Comparison of ENCODE assay signal across 27 mouse cellular contexts in genomic region chr7:65281960-65282359, GRCm38 (mm10).
DNase-seq lines count a peak whose midpoint lies in the region; ATAC-seq and TF ChIP-seq lines count a peak whose summit lies in the region.
"Had no signal": no experiment of that assay in that cellular context is flagged by ENCODE, and none has a peak within 500 bp of the region (broad histone marks: within the 10 kb centered on the region; RNA-seq: fewer than 3 reads in every experiment).

No protein-coding gene starts in this region.

- 0 out of 2 replicates have a peak, but pooled peaks have one; percentile 39 for ATAC-seq in frontal cortex, adult (ENCODE audit: low TSS enrichment)
- ATAC-seq in midbrain, postnatal 0 days (ENCODE audit: low FRiP score), result no peak
- peak; percentile 30; the same call in 1 of the 2 replicates for ATAC-seq in midbrain, embryonic 11.5 days (ENCODE audit: low FRiP score)
- ATAC-seq in midbrain, embryonic 15.5 days (replicated peaks), result peak; percentile 48; the same call in 1 of the 2 replicates
- ATAC-seq: intestine, postnatal 0 days had no signal

- no peak overlapping the region for H3K4me3 ChIP-seq in midbrain, embryonic 10.5 days
- no peak overlapping the region for H3K4me3 ChIP-seq in midbrain, postnatal 0 days (ENCODE audit: low read depth, low read length)
- H3K4me3 ChIP-seq in midbrain, embryonic 11.5 days (ENCODE audit: low read depth, low read length), result no peak overlapping the region
- H3K4me3 ChIP-seq in midbrain, embryonic 15.5 days, result no peak overlapping the region
- H3K4me3 ChIP-seq: heart, embryonic 12.5 days; liver, embryonic 15.5 days; myocyte; neural tube, embryonic 12.5 days had no signal

- WGBS in midbrain, embryonic 10.5 days, result 63% methylated on average over 3 of the region's 3 CpGs
- 35% methylated on average over 3 of the region's 3 CpGs for WGBS in midbrain, postnatal 0 days
- 57% methylated on average over 3 of the region's 3 CpGs for WGBS in midbrain, embryonic 11.5 days
- 48% methylated on average over 3 of the region's 3 CpGs for WGBS in midbrain, embryonic 15.5 days

- H3K4me2 ChIP-seq in midbrain, postnatal 0 days (ENCODE audit: low read depth, low read length, poor library complexity, severe bottlenecking), result no peak overlapping the region
- H3K4me2 ChIP-seq in midbrain, embryonic 11.5 days, result no peak overlapping the region
- H3K4me2 ChIP-seq in midbrain, embryonic 15.5 days, result no peak overlapping the region
- H3K4me2 ChIP-seq: liver, embryonic 15.5 days; lung, embryonic 14.5 days; neural tube, embryonic 12.5 days had no signal

- no peaks in the 10 kb centered on the region for H3K27me3 ChIP-seq in midbrain, embryonic 10.5 days (ENCODE audit: low read depth, poor library complexity, severe bottlenecking)
- no peaks in the 10 kb centered on the region for H3K27me3 ChIP-seq in midbrain, postnatal 0 days (ENCODE audit: insufficient read depth, low read length)
- no peaks in the 10 kb centered on the region for H3K27me3 ChIP-seq in midbrain, embryonic 11.5 days (ENCODE audit: control insufficient read depth, insufficient read depth, low read length)
- no peaks in the 10 kb centered on the region for H3K27me3 ChIP-seq in midbrain, embryonic 15.5 days (replicated peaks)
- H3K27me3 ChIP-seq: heart, embryonic 12.5 days; liver, embryonic 15.5 days; neural tube, embryonic 12.5 days had no signal

- no peak for TF ChIP-seq CTCF in midbrain, postnatal 0 days (IDR thresholded peaks at IDR 0.05)

- DNase-seq in frontal cortex, postnatal 36 days (ENCODE audit: low spot score in 2 of 2), result no peak
- peak; percentile 19 for DNase-seq in midbrain, embryonic 10.5 days (ENCODE audit: low spot score)
- no peak for DNase-seq in midbrain, postnatal 0 days (ENCODE audit: low spot score)
- peak; percentile 87 for DNase-seq in midbrain, embryonic 11.5 days (ENCODE audit: low spot score, missing footprints)
- no peak for DNase-seq in ovary, adult 18-20 months (ENCODE audit: low spot score)
- no peak for DNase-seq in left cerebral cortex, postnatal 4 days
- DNase-seq: adrenal gland, adult 8-10 months; B cell, adult 2 months; cerebellum, adult 8-10 months; cerebellum, postnatal 25 days; gastrocnemius, postnatal 25 days; heart, adult 18-20 months; heart, postnatal 4 days; kidney, adult 9 months; kidney, postnatal 14 days; layer of hippocampus, adult 9-11 months; liver; lung, postnatal 14 days; right cerebral cortex, postnatal 4 days had no signal

- peak overlapping the region; percentile 82 for H3K27ac ChIP-seq in midbrain, embryonic 10.5 days (replicated peaks)
- no peak overlapping the region for H3K27ac ChIP-seq in midbrain, postnatal 0 days (ENCODE audit: low read depth, low read length)
- H3K27ac ChIP-seq in midbrain, embryonic 11.5 days (ENCODE audit: low read depth, low read length), result peak overlapping the region; percentile 51; the same call in 1 of the 2 replicates
- peak overlapping the region; percentile 53; the same call in 1 of the 2 replicates for H3K27ac ChIP-seq in midbrain, embryonic 15.5 days
- H3K27ac ChIP-seq: liver, embryonic 15.5 days; neural tube, embryonic 12.5 days had no signal

- H3K9me3 ChIP-seq in midbrain, embryonic 10.5 days (replicated peaks), result no peaks in the 10 kb centered on the region
- H3K9me3 ChIP-seq in midbrain, postnatal 0 days (ENCODE audit: low read length), result no peaks in the 10 kb centered on the region
- no peaks in the 10 kb centered on the region for H3K9me3 ChIP-seq in midbrain, embryonic 11.5 days (ENCODE audit: control insufficient read depth, low read length)
- no peaks in the 10 kb centered on the region for H3K9me3 ChIP-seq in midbrain, embryonic 15.5 days
- H3K9me3 ChIP-seq: heart, embryonic 12.5 days; liver, embryonic 15.5 days; neural tube, embryonic 12.5 days had no signal

- H3K9ac ChIP-seq in midbrain, postnatal 0 days (replicated peaks; ENCODE audit: low read length, poor library complexity, severe bottlenecking), result no peak overlapping the region
- no peak overlapping the region for H3K9ac ChIP-seq in midbrain, embryonic 11.5 days (ENCODE audit: low read length)
- H3K9ac ChIP-seq in midbrain, embryonic 15.5 days, result no peak overlapping the region
- H3K9ac ChIP-seq: heart, embryonic 12.5 days; liver, embryonic 15.5 days; lung, embryonic 14.5 days; neural tube, embryonic 12.5 days had no signal

- intact Hi-C loops in left cerebral cortex, postnatal 4 days (cut with DNase I), result no loop called here

- H3K36me3 ChIP-seq in midbrain, embryonic 10.5 days, result no peaks in the 10 kb centered on the region
- no peaks in the 10 kb centered on the region for H3K36me3 ChIP-seq in midbrain, postnatal 0 days (ENCODE audit: insufficient read depth, low read length)
- H3K36me3 ChIP-seq in midbrain, embryonic 11.5 days (ENCODE audit: control insufficient read depth, insufficient read depth, low read length), result no peaks in the 10 kb centered on the region
- no peaks in the 10 kb centered on the region for H3K36me3 ChIP-seq in midbrain, embryonic 15.5 days (replicated peaks)
- H3K36me3 ChIP-seq: heart, embryonic 12.5 days; liver, embryonic 15.5 days; neural tube, embryonic 12.5 days had no signal

- H3K4me1 ChIP-seq in midbrain, embryonic 10.5 days, result peaks cover 37% of the 10 kb centered on the region
- H3K4me1 ChIP-seq in midbrain, postnatal 0 days (ENCODE audit: insufficient read depth, low read length), result no peaks in the 10 kb centered on the region
- peaks cover 13% of the 10 kb centered on the region; the same call in 1 of the 2 replicates for H3K4me1 ChIP-seq in midbrain, embryonic 11.5 days (ENCODE audit: control insufficient read depth, insufficient read depth, low read length)
- H3K4me1 ChIP-seq in midbrain, embryonic 15.5 days, result peaks cover 12% of the 10 kb centered on the region; the same call in 1 of the 2 replicates
- H3K4me1 ChIP-seq: liver, embryonic 15.5 days had no signal

Comparison
In these comparisons a context has a peak if more than half of its experiments do, and no peak if none do; other contexts are left out.
1. DNase-seq: peak in midbrain, embryonic 10.5 days (single experiment) and midbrain, embryonic 11.5 days (single experiment); none in frontal cortex, postnatal 36 days (0 of 2), midbrain, postnatal 0 days (single experiment), ovary, adult 18-20 months (single experiment) and left cerebral cortex, postnatal 4 days (single experiment).